Mouse (Mus musculus): ENCODE data around the gene Abat. TPM values are rescaled to one million over a fixed set of nuclear protein-coding genes. Genes with fewer than 3 reads are reported as not detected.
A peak's percentile ranks its signal among the peaks of the same experiment; 100 is the strongest.

The Abat gene
- polyA plus RNA-seq, 1 experiment: 15.9 TPM

DNA sequence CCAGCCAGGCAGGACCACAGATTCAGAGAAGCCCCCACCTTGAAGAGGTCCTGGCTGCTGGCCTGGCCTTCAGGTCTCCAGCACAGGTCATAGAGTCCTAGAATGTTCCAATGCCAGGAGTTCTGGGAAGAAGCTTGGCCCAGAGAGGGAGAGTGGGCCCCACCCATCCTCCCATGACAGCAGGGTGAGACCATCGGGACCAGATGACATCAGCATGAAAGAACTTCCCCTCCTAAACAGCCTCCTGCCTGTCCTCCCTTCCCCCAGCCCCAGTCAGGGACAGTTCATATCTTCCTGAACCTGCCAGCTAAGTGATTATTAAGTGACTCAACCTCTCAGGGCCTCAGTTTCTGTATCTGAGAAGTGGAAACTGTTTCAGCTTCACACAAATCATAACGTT is 153.2 kb downstream of the Abat start:
- TF ChIP-seq POLR2A (IDR thresholded peaks at IDR 0.05; ENCODE audit: low read depth, low read length) (no peak), CTCF (IDR thresholded peaks at IDR 0.05; ENCODE audit: borderline replicate concordance, insufficient read depth, low read length) (no peak)
- peak overlapping the region; percentile 77; the same call in 1 of the 2 replicates for H3K27ac ChIP-seq (ENCODE audit: insufficient read depth, low read length)
- peaks cover 23% of the 10 kb centered on the region for H3K4me1 ChIP-seq (ENCODE audit: control insufficient read depth, insufficient read depth, low read length)
- H3K4me3 ChIP-seq (ENCODE audit: insufficient read depth, low read length): no peak overlapping the region

DNA sequence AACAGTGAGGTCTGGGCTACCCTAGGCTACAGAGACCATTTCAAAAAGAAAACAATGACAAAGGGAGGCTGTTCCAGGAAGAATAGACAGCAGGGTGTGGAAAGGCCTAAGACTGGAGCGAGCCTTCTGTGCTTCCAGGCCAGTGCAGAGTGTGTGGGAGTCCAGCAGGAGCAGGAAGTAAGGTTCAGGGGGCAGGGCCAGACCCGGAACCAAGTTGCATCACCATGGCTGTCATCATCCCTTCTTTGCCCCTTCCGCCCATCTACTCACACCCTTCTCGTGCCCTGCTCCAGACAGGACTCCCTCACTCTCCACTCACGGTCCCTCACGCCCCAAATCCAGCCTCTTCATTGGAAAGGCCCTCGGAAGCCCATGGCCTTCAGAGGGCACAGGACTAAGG is 154.0 kb downstream of the Abat start:
- no peak for TF ChIP-seq CTCF (IDR thresholded peaks at IDR 0.05; ENCODE audit: borderline replicate concordance, insufficient read depth, low read length)
- no peak for TF ChIP-seq POLR2A (IDR thresholded peaks at IDR 0.05; ENCODE audit: low read depth, low read length)
- Histone ChIP-seq H3K4me1 (ENCODE audit: control insufficient read depth, insufficient read depth, low read length) (peaks cover 23% of the 10 kb centered on the region), H3K27ac (ENCODE audit: insufficient read depth, low read length) (peak overlapping the region; percentile 77), H3K4me3 (ENCODE audit: insufficient read depth, low read length) (no peak overlapping the region)

DNA sequence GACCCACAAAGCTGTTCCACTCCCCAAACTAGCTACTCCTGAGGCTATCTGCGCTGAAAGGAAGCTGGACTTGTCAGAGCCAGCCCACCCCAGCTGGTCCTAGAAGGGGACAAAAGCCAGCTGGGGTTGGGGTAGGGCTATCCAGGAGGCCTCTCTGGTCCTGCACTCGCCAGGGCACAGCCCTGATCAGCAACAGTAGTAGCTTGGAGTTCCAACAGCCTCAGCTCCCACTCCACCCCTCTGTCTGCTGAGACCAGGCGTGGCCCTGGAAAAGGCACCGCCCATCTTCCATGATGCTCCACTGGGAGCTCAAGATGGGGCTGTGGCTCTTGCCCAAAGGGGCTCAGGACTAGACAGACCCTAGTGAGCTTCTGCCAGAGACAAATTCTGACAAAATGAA is 154.6 kb downstream of the Abat start:
- TF ChIP-seq CTCF (IDR thresholded peaks at IDR 0.05; ENCODE audit: borderline replicate concordance, insufficient read depth, low read length) (no peak), POLR2A (IDR thresholded peaks at IDR 0.05; ENCODE audit: low read depth, low read length) (no peak)
- H3K4me1 ChIP-seq (ENCODE audit: control insufficient read depth, insufficient read depth, low read length): peaks cover 23% of the 10 kb centered on the region
- H3K4me3 ChIP-seq (ENCODE audit: insufficient read depth, low read length): no peak overlapping the region
- H3K27ac ChIP-seq (ENCODE audit: insufficient read depth, low read length): peak overlapping the region; percentile 77

DNA sequence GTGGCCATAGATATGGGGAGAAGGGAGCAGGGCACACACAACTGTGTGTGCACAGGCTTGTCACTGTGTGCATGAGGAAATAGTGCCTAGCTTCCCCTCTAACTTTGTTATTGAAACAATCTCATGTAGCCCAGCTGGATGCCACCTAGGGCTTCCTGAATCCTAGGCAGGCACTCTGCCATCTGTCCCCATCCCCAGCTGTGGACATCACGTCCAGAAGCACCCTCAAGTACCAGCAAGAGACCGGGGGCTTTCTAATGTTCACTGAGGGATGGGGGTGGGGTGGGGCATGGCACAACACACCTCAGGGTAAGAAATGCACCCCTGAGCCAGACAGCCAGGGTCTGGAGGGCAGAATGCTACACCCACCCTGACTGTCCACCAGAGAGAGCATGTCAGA is 155.2 kb downstream of the Abat start:
- Histone ChIP-seq H3K27ac (ENCODE audit: insufficient read depth, low read length) (no peak overlapping the region), H3K4me1 (ENCODE audit: control insufficient read depth, insufficient read depth, low read length) (peaks cover 23% of the 10 kb centered on the region), H3K4me3 (ENCODE audit: insufficient read depth, low read length) (no peak overlapping the region)
- no peak for TF ChIP-seq CTCF (IDR thresholded peaks at IDR 0.05; ENCODE audit: borderline replicate concordance, insufficient read depth, low read length)
- no peak for TF ChIP-seq POLR2A (IDR thresholded peaks at IDR 0.05; ENCODE audit: low read depth, low read length)

DNA sequence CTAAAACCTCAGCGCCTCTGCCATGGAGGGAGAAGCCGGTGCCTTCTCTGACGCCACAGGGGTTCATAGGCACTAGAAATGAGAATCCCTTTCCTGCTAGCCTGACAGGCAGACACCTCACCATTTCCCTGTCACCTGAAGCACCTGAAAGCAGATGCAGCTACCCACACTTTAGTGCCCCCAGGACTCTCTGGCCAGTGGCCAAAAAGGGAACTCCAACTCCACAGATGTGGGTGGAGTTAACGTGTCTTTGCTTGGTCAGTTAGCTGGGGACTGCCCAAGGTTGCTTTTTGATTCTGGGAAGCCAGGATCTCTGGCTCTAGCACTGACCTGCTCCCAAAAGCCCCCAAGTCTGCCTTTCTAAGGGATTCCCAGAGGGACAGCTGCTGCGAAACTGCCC is 156.2 kb downstream of the Abat start:
- H3K27ac ChIP-seq (ENCODE audit: insufficient read depth, low read length): no peak overlapping the region
- H3K4me3 ChIP-seq (ENCODE audit: insufficient read depth, low read length): peak overlapping the region; percentile 75
- TF ChIP-seq POLR2A (IDR thresholded peaks at IDR 0.05; ENCODE audit: low read depth, low read length): no peak
- H3K4me1 ChIP-seq (ENCODE audit: control insufficient read depth, insufficient read depth, low read length): peaks cover 23% of the 10 kb centered on the region

DNA sequence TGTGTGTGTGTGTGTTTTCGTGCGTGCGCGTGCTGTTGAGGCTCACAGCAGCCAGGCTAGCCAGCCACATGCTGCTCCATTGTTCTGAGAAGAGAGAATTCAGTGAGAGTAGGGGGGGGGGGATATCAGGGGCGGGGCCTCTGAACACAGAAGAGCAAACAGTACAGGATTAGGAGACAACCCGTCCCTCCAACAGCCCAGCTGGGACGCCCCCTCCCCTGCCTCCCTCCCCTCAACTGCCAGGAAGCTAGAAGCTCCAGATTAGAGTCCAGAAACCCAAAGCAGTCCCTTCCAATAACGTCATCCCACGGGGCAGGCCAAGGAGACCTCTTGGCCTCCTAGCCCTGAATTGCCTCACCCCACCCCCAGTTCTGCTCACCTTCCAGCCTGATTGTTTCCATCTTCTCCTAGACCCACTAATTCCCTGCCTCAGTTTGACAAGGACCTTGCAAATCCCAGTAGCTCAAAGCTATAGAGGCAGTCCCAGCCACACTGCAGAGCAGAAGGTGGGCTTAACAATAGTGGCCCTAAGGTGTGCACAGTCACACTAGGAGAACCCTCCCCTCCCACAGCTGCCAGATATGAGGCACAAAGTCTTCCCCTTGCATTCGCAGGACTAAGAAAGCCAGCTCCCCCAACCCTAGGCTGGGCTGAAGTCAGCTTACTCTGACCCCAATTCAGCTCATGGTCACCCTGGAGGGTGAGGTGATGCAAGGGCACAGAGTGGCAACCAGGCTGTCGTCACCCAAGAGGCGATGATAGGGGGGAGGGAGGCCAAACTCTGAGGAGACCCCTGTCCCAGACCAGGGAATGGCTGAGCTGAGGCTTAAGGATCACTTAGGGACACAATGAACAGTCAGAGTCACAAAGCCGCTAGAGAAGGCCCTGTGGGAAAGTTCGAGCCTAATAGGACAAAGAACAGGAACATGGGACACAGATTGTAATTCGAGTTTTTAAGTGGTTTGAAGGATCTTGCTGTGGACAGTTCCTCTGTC is 157.1 kb downstream of the Abat start:
- Histone ChIP-seq H3K27ac (ENCODE audit: insufficient read depth, low read length) (peak overlapping the region; percentile 50), H3K4me1 (ENCODE audit: control insufficient read depth, insufficient read depth, low read length) (peaks cover 23% of the 10 kb centered on the region), H3K4me3 (ENCODE audit: insufficient read depth, low read length) (peak overlapping the region; percentile 75)
- TF ChIP-seq CTCF (IDR thresholded peaks at IDR 0.05; ENCODE audit: borderline replicate concordance, insufficient read depth, low read length): no peak
- TF ChIP-seq POLR2A (IDR thresholded peaks at IDR 0.05; ENCODE audit: low read depth, low read length): no peak; the same call in 1 of the 2 replicates

Other genes with a start within 250 kb of the Abat start
- not detected in 2 replicates for gene Tmem114, start 88.3 kb upstream of the Abat start, polyA plus RNA-seq (2011; ENCODE audit: insufficient read length, low read depth, missing spikeins)
- gene Mettl22, start 42.6 kb upstream of the Abat start, polyA plus RNA-seq (2011; ENCODE audit: insufficient read length, low read depth, missing spikeins): 14.3 and 15.6 TPM in 2 replicates
- 46.7 and 52.7 TPM in 2 replicates for gene Pmm2, start 124.2 kb downstream of the Abat start, polyA plus RNA-seq (2011; ENCODE audit: insufficient read length, low read depth, missing spikeins)
- gene Tmem186, start 124.3 kb downstream of the Abat start, polyA plus RNA-seq (2011; ENCODE audit: insufficient read length, low read depth, missing spikeins): 8.7 and 9.6 TPM in 2 replicates
- 61.1 and 74.8 TPM in 2 replicates for gene Carhsp1, start 158.7 kb downstream of the Abat start, polyA plus RNA-seq (2011; ENCODE audit: insufficient read length, low read depth, missing spikeins)
- gene Gm5767, start 167.3 kb downstream of the Abat start, polyA plus RNA-seq (2011; ENCODE audit: insufficient read length, low read depth, missing spikeins): not detected in 2 replicates